Mouse (Mus musculus): Measurements from ENCODE around the gene Cacng7. TPM values are rescaled to one million over a fixed set of nuclear protein-coding genes. Genes with fewer than 3 reads are reported as not detected.
"Not testable (repeated sequence)": the region's sequence is repeated elsewhere in the genome, so short reads cannot be mapped to it uniquely, and the experiment has no call there.

Gene Cacng7
- polyA plus RNA-seq (2015; fragmentation: Nextera tagmentation; extraction: Ambion mirVana), result 0.19 and 0.51 TPM in 2 replicates

DNA sequence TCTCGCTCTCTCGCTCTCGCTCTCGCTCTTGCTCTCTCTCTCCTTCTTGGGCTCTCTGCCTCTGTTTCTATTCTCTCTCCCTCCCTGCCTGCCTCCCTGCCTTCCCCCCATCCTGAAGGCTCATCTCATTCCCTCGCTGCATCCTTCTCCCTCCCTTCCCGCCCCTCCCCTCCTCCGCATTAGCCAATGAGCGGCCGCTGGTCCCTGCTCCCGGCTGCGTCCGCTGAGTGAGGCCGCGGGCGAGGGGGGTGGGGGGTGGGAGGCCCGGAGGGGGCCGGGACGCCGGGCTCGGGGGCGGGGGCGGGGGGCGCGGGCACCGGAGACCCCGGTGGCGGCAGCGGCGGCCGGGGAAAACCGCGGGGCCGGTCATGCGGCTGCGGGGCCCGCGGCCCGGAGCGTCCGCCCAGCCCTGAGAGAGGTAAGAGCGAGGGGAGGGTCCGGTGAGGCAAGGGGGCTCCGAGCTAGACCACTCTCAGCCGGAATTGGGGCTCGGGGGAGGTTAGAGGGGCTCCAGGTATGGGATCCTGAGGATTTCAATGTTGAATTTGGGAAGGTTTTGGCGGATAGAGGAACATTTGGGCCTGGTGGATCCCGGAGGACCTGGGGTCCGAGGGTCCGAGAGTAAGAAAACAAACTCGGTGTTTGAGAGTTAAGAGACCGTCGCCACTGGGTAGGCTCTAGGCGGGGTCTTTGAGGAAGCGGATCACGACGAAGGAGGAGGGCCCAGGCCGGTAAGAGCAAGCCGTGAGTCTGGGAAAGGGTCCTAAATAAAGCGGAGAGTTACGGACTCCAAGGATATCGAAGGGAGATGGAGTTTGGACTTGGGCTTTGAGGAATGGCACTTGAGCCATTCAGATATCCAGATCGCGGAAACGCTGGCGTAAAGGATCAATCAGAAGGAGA is at the start of gene Cacng7:
TSS of gene Cacng7 (plus strand) at position 337 of the 903 bp plus-strand sequence.
- Histone ChIP-seq H3K27ac (replicated peaks) (peak within 1 kb of the TSS; percentile 26), H3K9me3 (no peaks in the 10 kb centered on the region), H3K27me3 (replicated peaks) (peaks cover 79% of the 10 kb centered on the region), H3K4me1 (peaks cover 18% of the 10 kb centered on the region), H3K9ac (peak within 1 kb of the TSS; percentile 78), H3K4me3 (peak within 1 kb of the TSS; percentile 53), H3K36me3 (no peaks in the 10 kb centered on the region), H3K4me2 (peak within 1 kb of the TSS; percentile 71)
- ATAC-seq (ENCODE audit: extremely low read depth, insufficient number of reproducible peaks, low FRiP score, low TSS enrichment), result no peak
- WGBS, result under 1% methylated on average over 65 of the region's 65 CpGs

DNA sequence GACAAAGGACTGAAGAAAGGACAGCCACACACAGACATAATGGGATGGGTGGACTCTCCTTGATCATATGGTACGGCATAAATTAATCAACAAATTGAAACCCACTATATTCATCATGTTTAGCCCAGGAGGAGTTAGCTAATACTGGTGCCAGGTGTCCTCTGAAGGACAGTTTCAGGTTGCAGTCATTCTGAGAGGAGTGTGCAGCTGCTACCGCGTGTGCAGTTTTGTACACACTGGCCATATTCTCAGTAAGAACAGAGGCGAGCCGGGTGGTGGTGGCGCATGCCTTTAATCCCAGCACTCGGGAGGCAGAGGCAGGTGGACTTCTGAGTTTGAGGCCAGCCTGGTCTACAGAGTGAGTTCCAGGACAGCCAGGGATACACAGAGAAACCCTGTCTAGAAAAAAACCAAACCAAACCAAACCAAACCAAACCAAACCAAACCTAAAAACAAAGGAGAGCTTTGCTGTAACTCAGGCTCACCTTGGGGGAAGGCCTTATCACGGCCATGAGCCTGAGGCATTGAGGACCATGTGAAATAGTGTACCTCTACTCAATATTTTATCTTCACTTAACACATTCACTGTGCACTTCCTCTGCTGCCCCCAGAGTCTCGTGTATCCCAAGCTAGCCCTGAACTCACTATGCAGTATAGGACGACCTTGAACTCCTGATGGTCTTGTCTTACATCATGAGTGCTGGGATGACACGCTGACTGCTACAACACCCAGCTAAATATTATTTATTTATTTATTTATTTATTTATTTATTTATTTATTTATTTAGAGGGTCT is 49.5 kb upstream of the Cacng7 start:
- no peak overlapping the region for H3K4me3 ChIP-seq
- H3K4me1 ChIP-seq, result peaks cover 20% of the 10 kb centered on the region
- H3K27me3 ChIP-seq (replicated peaks), result no peaks in the 10 kb centered on the region
- no peaks in the 10 kb centered on the region for H3K9me3 ChIP-seq
- H3K4me2 ChIP-seq, result no peak overlapping the region
- no peak overlapping the region for H3K9ac ChIP-seq
- ATAC-seq (ENCODE audit: extremely low read depth, insufficient number of reproducible peaks, low FRiP score, low TSS enrichment), result no peak
- H3K36me3 ChIP-seq, result no peaks in the 10 kb centered on the region
- WGBS, result 79% methylated on average over 11 of the region's 11 CpGs
- H3K27ac ChIP-seq (replicated peaks), result no peak overlapping the region

DNA sequence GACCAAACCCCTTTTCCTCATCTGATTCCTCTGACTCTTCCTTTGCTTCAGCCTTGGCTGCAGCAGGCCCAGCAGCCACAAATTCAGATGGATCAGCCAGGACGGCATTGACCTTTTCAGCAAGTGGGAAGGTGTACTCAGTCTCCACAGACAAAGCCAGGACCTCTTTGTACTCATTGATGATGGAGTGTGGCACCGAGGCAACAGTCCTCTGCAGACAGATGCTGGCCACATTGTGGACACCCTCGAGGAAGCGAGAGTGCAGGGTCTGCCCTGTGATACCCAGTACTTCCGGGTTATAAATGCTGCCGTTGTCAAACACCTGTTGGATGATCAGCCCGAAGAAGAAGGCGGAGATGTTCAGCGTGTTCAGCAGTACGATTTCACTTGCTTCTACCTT is 48.2 kb upstream of the Cacng7 start:
- H3K27me3 ChIP-seq (replicated peaks), result no peaks in the 10 kb centered on the region
- H3K36me3 ChIP-seq, result no peaks in the 10 kb centered on the region
- H3K9me3 ChIP-seq, result no peaks in the 10 kb centered on the region
- ATAC-seq (ENCODE audit: extremely low read depth, insufficient number of reproducible peaks, low FRiP score, low TSS enrichment), result no peak
- no peak overlapping the region for H3K9ac ChIP-seq
- no peak overlapping the region for H3K4me2 ChIP-seq
- WGBS, result 78% methylated on average over 10 of the region's 10 CpGs
- H3K27ac ChIP-seq (replicated peaks), result no peak overlapping the region
- no peak overlapping the region for H3K4me3 ChIP-seq
- H3K4me1 ChIP-seq, result peaks cover 25% of the 10 kb centered on the region

DNA sequence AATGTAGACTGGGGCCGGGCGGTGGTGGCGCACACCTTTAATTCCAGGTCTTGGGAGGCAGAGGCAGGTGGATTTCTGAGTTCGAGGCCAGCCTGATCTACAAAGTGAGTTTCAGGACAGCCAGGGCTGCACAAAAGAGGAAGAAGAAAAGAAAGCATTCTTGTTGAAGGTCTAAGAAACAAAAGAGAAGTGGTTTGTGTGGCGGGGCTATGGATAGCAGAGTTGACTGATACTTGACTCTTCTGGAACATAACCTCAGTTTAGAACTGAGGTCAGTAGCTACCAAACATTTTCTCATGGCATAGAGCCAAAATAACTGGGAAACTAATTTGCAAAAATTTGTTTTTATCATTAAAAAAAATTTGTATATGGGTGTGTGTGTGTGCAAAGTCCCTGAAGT is 46.7 kb upstream of the Cacng7 start:
- H3K4me3 ChIP-seq, result no peak overlapping the region

DNA sequence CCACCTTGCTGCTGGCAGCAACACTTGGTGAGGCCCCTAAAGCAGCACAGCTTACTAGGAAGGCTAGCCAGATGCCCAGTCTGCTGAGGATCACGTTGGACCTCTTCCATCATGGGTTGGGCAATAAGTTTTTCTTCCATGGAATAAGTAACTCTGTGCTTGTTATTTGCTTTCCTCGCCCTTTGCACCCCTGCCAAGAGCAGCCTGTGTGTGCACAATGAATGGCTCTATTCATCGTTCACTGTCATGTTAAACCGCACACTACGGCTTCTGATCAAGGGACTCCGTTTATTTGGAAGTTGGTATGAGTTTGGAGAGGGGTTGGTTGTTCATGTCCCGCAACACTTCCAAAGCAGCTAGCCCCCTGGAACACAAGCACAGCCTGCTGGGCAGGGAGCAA is 45.6 kb upstream of the Cacng7 start:
- Histone ChIP-seq H3K27ac (replicated peaks) (no peak overlapping the region), H3K4me1 (peaks cover 24% of the 10 kb centered on the region), H3K36me3 (no peaks in the 10 kb centered on the region), H3K27me3 (replicated peaks) (no peaks in the 10 kb centered on the region), H3K4me3 (no peak overlapping the region), H3K4me2 (no peak overlapping the region), H3K9me3 (no peaks in the 10 kb centered on the region), H3K9ac (no peak overlapping the region)
- ATAC-seq (ENCODE audit: extremely low read depth, insufficient number of reproducible peaks, low FRiP score, low TSS enrichment), result no peak
- 67% methylated on average over 7 of the region's 7 CpGs for WGBS

More for the DNA sequence above, 46.7 kb upstream of the Cacng7 start:
- no peak for ATAC-seq (ENCODE audit: extremely low read depth, insufficient number of reproducible peaks, low FRiP score, low TSS enrichment)
- no peak overlapping the region for H3K4me2 ChIP-seq
- no peaks in the 10 kb centered on the region for H3K36me3 ChIP-seq
- no peaks in the 10 kb centered on the region for H3K27me3 ChIP-seq (replicated peaks)
- H3K9ac ChIP-seq, result no peak overlapping the region
- WGBS, result 86% methylated on average over 5 of the region's 5 CpGs
- H3K27ac ChIP-seq (replicated peaks), result no peak overlapping the region
- no peaks in the 10 kb centered on the region for H3K9me3 ChIP-seq
- peaks cover 17% of the 10 kb centered on the region for H3K4me1 ChIP-seq

DNA sequence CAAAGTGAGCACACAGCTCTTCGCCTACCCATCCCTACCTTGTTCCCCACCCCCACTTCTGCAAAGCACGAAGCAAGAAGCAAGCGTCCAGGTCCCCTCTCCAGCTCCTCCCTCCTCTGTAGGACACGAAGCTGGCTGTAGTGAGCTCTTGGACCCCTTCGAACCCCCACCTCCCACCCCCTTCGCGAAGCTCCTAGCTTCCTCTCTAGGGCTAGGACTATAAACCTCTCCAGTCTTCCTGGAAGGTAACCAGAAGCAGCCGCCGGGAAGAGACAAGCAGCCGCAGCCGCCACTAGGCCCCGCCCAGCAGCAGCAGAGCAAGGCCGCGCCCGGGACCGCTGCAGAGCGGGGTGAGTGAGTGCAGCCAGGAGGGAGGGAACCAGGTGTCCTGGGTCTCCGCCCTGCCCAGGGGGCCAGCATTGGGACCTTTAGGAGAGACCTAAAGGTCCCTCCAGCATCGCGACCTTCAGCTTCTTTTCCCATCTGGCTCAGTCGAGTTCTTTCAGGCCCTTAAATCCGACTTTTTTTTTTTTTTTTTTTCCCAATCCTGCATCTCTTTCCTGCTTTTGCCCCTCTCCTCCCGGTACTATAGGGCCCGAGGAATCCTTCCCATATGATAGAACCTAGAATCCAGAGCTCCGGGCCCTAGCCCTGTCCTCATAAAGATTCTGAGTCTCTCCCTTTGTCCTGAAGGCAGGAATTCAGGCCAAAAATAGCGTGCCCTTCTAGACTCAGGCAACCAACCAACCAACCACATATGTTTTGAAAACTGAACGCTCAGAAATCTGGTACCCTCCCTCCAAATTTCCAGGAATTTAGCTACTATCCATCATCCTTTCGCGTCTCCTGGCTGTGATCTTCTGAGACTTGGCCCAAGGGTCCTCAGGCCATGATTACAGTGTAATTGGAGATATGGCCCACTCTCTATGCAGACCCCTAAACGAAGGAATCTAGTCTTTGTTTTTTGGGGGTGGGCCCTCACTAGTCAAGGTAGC is 43.5 kb upstream of the Cacng7 start, which contains the start of the genes Myadm and Prkcg:
TSS of gene Myadm (plus strand) at position 105 of the 995 bp plus-strand sequence.
TSS of gene Prkcg (plus strand) at position 204 of the 995 bp plus-strand sequence.
- no peak for ATAC-seq (ENCODE audit: extremely low read depth, insufficient number of reproducible peaks, low FRiP score, low TSS enrichment)
- Histone ChIP-seq H3K9me3 (no peaks in the 10 kb centered on the region), H3K27ac (replicated peaks) (peak within 1 kb of the TSS; percentile 97), H3K4me2 (peak within 1 kb of the TSS; percentile 81), H3K4me1 (peaks cover 36% of the 10 kb centered on the region), H3K36me3 (peaks cover 10% of the 10 kb centered on the region), H3K4me3 (peak within 1 kb of the TSS; percentile 67), H3K9ac (peak within 1 kb of the TSS; percentile 81), H3K27me3 (replicated peaks) (no peaks in the 10 kb centered on the region)
- 2% methylated on average over 30 of the region's 30 CpGs for WGBS

DNA sequence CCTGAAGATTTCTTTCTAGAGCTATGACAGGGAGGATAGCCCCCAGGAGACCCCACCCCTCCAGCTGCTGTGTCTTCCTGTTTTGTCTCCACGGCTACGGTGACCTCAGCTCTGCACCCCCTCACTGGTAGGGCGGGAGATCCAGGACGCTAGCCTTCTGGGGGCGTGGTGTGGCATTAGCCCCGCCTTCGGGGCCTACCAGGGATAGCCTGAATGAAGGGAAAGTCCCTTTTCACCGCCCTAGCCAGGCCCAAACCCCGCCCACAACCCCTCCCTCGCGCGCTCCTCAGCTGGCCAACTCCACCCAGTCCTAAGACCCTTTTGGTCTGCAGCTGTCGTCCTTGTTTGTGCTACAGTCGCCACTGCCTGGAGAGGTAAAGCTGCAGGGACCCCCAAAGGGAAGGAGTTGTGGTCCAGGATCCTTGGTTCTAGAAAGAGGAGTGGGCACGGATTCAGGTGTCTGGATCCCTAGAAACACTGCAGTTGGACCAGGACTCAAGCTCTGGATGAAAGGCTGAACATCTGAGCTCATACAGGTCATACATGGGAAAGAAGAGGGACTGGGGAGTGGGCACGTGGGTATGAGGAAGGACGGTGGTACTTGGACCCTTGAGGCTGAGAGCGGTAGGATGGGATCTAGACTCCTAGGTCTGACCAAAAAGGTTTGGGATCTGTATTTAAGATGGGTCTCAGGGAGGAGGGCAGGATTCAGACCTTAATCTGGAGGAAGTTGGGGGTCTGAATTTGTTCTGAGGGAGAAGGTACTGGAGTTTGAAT is 42.3 kb upstream of the Cacng7 start:
- WGBS, result 1% methylated on average over 18 of the region's 18 CpGs
- peak; percentile 82 for ATAC-seq (ENCODE audit: extremely low read depth, insufficient number of reproducible peaks, low FRiP score, low TSS enrichment)
- peaks cover 45% of the 10 kb centered on the region for H3K4me1 ChIP-seq
- peak overlapping the region; percentile 81 for H3K4me2 ChIP-seq
- H3K36me3 ChIP-seq, result peaks cover 21% of the 10 kb centered on the region
- H3K9ac ChIP-seq, result peak overlapping the region; percentile 90
- H3K4me3 ChIP-seq, result peak overlapping the region; percentile 67
- peak overlapping the region; percentile 97 for H3K27ac ChIP-seq (replicated peaks)
- no peaks in the 10 kb centered on the region for H3K27me3 ChIP-seq (replicated peaks)
- no peaks in the 10 kb centered on the region for H3K9me3 ChIP-seq

DNA sequence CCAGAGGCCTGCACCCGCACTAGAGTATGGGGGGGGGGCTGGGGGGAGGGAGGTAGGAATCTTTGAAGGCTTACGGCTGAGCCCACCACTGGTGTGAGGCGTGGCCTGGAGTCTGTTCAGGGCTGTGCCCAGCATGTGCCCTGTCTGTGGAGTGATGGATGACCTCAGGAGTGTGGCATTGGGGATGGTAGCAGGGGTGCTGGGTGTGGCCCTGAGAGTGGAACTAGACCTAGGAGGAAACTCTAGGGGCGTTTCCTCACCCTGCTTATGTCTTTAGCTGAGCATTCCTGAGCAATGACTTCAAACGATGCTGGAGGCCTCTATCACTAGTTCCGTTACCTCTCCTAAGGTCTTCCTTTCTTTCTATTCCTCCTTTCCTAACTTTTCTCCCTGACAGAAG is 41.6 kb upstream of the Cacng7 start:
- 6% methylated on average over 6 of the region's 6 CpGs for WGBS
- Histone ChIP-seq H3K27me3 (replicated peaks) (no peaks in the 10 kb centered on the region), H3K9ac (peak overlapping the region; percentile 90), H3K27ac (replicated peaks) (peak overlapping the region; percentile 97), H3K36me3 (peaks cover 29% of the 10 kb centered on the region), H3K4me2 (peak overlapping the region; percentile 81), H3K4me1 (peaks cover 53% of the 10 kb centered on the region), H3K9me3 (no peaks in the 10 kb centered on the region), H3K4me3 (peak overlapping the region; percentile 67)
- ATAC-seq (ENCODE audit: extremely low read depth, insufficient number of reproducible peaks, low FRiP score, low TSS enrichment), result 0 out of 2 replicates have a peak, but pooled peaks have one; percentile 27

DNA sequence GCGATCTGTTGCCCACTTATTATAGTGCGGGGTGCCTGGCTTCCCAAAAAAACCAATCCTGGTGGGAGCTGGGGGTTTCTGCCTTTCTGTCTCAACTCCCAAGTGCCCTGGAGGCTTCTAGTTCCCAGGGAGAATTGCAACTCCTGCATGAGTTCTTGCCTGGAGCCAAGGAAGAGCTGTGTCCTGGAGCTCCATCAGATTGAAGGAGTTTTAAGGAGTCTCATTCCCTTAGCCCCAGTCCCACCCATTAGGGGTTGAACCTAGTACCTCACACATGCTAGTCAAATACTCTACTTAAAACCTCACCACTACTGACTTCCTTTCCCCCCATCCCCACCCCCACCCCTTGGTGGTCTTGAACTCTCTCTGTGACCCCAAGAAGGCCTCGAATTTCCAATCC is 41.0 kb upstream of the Cacng7 start:
- ATAC-seq (ENCODE audit: extremely low read depth, insufficient number of reproducible peaks, low FRiP score, low TSS enrichment), result no peak
- Histone ChIP-seq H3K27ac (replicated peaks) (peak overlapping the region; percentile 97), H3K9ac (peak overlapping the region; percentile 90), H3K27me3 (replicated peaks) (no peaks in the 10 kb centered on the region), H3K36me3 (peaks cover 35% of the 10 kb centered on the region), H3K4me3 (peak overlapping the region; percentile 67), H3K9me3 (no peaks in the 10 kb centered on the region), H3K4me2 (peak overlapping the region; percentile 81), H3K4me1 (peaks cover 58% of the 10 kb centered on the region)
- WGBS, result 48% methylated on average over 3 of the region's 3 CpGs

DNA sequence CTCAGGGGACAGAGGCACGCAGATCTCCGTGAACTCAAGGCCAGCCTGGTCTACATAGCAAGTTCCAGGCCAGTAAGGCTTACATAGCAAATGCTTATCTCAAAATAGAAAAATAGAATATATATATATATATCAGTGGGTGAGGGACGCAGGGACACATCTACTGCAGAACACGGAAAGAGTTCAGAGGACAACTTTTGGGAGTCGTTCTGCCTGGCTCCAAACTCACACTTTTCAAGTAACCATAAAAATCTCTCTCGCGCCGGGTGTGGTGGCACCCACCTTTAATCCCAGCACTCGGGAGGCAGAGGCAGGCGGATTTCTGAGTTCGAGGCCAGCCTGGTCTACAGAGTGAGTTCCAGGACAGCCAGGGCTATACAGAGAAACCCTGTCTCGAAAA is 40.5 kb upstream of the Cacng7 start:
- ATAC-seq (ENCODE audit: extremely low read depth, insufficient number of reproducible peaks, low FRiP score, low TSS enrichment); H3K9me3 ChIP-seq; H3K27me3 ChIP-seq (replicated peaks): not testable (repeated sequence)
- H3K9ac ChIP-seq, result peak overlapping the region; percentile 90
- H3K36me3 ChIP-seq, result peaks cover 40% of the 10 kb centered on the region
- H3K27ac ChIP-seq (replicated peaks), result peak overlapping the region; percentile 97
- peak overlapping the region; percentile 67 for H3K4me3 ChIP-seq
- peaks cover 63% of the 10 kb centered on the region for H3K4me1 ChIP-seq
- WGBS, result 45% methylated on average over 12 of the region's 12 CpGs
- H3K4me2 ChIP-seq, result peak overlapping the region; percentile 81

Data from heart, embryonic 13.5 days (tissue).